Mouse (Mus musculus) brain, adult 10 weeks (tissue): ENCODE results near the gene Suclg2. TPM values are rescaled to one million over a fixed set of nuclear protein-coding genes. Genes with fewer than 3 reads are reported as not detected.

ENCODE experiments used
- polyA plus RNA-seq: library from polyadenylated mRNA; stranded (reverse); fragments of 350-450 nt; fragmentation: Illumina TruSeq; extraction: RNeasy Lipid Tissue Mini Kit (QIAGEN cat#74804); gene quantifications from one replicate; pipeline ENCODE4 v1.2.3, GENCODE M21; 2015; ENCODE audit warnings: low read depth, low replicate concordance

The Suclg2 gene
- 23.7 TPM for polyA plus RNA-seq

GRCm38 (mm10) chr6:95718031-95718968 lies at the start of gene Suclg2:
Suclg2 (minus strand) TSS chr6:95718800.

